Mouse (Mus musculus) cerebellum, adult 11 months (tissue): Measurements from ENCODE around the gene Zkscan2.
A peak's percentile ranks its signal among the peaks of the same experiment; 100 is the strongest.

Source experiments
- DNase-seq: peaks from one replicate; pipeline ENCODE4 v3.0.0; 2022

The Zkscan2 gene

GRCm38 (mm10) chr7:123500239-123501219 lies at the start of gene Zkscan2:
TSS of gene Zkscan2 (minus strand) at chr7:123500449.
- DNase-seq, result peak; percentile 91

- DNase-seq, result no peak
Observed at GRCm38 (mm10) chr7:123529190-123529589, 28.9 kb upstream of the Zkscan2 start.

- no peak for DNase-seq
Observed at GRCm38 (mm10) chr7:123525761-123526160, 25.5 kb upstream of the Zkscan2 start.

- peak; percentile 61 for DNase-seq
Observed at GRCm38 (mm10) chr7:123524218-123524861, 24.1 kb upstream of the Zkscan2 start.

GRCm38 (mm10) chr7:123507946-123508345 lies 7.7 kb upstream of the Zkscan2 start:
- DNase-seq, result no peak

GRCm38 (mm10) chr7:123503358-123503757 lies 3.1 kb upstream of the Zkscan2 start:
- DNase-seq, result no peak

- DNase-seq, result peak; percentile 13
Observed at GRCm38 (mm10) chr7:123499481-123500238, 589 bp downstream of the Zkscan2 start.

- DNase-seq, result no peak
Observed at GRCm38 (mm10) chr7:123487703-123488102, 12.5 kb downstream of the Zkscan2 start.

- no peak for DNase-seq
Observed at GRCm38 (mm10) chr7:123467961-123468360, 32.3 kb downstream of the Zkscan2 start.

- DNase-seq, result peak; percentile 73
Observed at GRCm38 (mm10) chr7:123465692-123466387, 34.4 kb downstream of the Zkscan2 start.

GRCm38 (mm10) chr7:123463569-123463968 lies 36.7 kb downstream of the Zkscan2 start:
- no peak for DNase-seq

GRCm38 (mm10) chr7:123462070-123462501 lies 38.2 kb downstream of the Zkscan2 start, which contains the start of gene Aqp8:
TSS of gene Aqp8 (plus strand) at chr7:123462291.
- no peak for DNase-seq

GRCm38 (mm10) chr7:123461316-123461715 lies 38.9 kb downstream of the Zkscan2 start:
- no peak for DNase-seq

- DNase-seq, result no peak
Observed at GRCm38 (mm10) chr7:123459247-123459646, 41.0 kb downstream of the Zkscan2 start.

- no peak for DNase-seq
Observed at GRCm38 (mm10) chr7:123458309-123458708, 41.9 kb downstream of the Zkscan2 start.

- no peak for DNase-seq
Observed at GRCm38 (mm10) chr7:123455088-123455487, 45.2 kb downstream of the Zkscan2 start.

GRCm38 (mm10) chr7:123453066-123453465 lies 47.2 kb downstream of the Zkscan2 start:
- DNase-seq, result no peak

GRCm38 (mm10) chr7:123452551-123452950 lies 47.7 kb downstream of the Zkscan2 start:
- DNase-seq, result no peak

- DNase-seq, result no peak
Observed at GRCm38 (mm10) chr7:123450515-123450914, 49.7 kb downstream of the Zkscan2 start.

GRCm38 (mm10) chr7:123449676-123450075 lies 50.6 kb downstream of the Zkscan2 start:
- DNase-seq, result no peak

GRCm38 (mm10) chr7:123448794-123449193 lies 51.5 kb downstream of the Zkscan2 start:
- DNase-seq, result no peak

GRCm38 (mm10) chr7:123442079-123442478 lies 58.2 kb downstream of the Zkscan2 start:
- DNase-seq, result no peak
